Mouse (Mus musculus) urinary bladder, adult 2 months (tissue): ENCODE data around the gene Vmn1r85. TPM values are rescaled to one million over a fixed set of nuclear protein-coding genes. Genes with fewer than 3 reads are reported as not detected.
"Not testable (repeated sequence)": the region's sequence is repeated elsewhere in the genome, so short reads cannot be mapped to it uniquely, and the experiment has no call there.

Source experiments
- DNase-seq: peaks from one replicate; pipeline ENCODE4 v3.0.0; 2022; ENCODE audit warnings: low spot score
- polyA plus RNA-seq: library from polyadenylated mRNA; depleted of rRNA; stranded (reverse); fragments of >200 nt; gene quantifications from 2 replicates; pipeline ENCODE4 v1.2.3, GENCODE M21; 2012; rRNA removed

Vmn1r85 gene
- not detected in 2 replicates for polyA plus RNA-seq

- DNase-seq: no peak
Measured at GRCm38 (mm10) chr7:13095073-13095472, at the start of gene Vmn1r85. Vmn1r85 (minus strand) TSS chr7:13095173.

DNA sequence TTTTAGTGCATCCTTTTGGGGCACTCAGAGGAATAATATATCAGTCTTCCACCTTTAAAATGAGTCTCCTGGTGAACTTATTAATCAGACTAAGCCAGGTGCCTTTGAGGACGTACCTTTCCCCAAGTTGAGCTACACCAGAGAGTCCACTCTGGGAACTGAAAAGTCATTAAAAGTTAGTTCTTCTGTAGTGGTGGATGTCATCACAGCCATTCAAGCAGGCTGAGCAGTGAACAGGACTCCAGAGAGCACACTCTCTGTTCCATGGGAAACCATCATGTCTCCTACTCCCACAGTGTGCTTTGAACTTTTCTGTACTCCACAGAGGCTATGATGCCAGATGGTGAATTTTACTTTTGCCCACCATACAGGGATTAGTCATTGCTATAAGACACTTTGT is 45.1 kb upstream of the Vmn1r85 start, which contains the start of gene Vmn1r87:
TSS of gene Vmn1r87 (minus strand) at position 101 of the 400 bp plus-strand sequence.
- no peak for DNase-seq

GRCm38 (mm10) chr7:13137340-13137739 is 42.4 kb upstream of the Vmn1r85 start:
- DNase-seq: no peak

- DNase-seq: no peak
Measured at GRCm38 (mm10) chr7:13131856-13132255, 36.9 kb upstream of the Vmn1r85 start.

- not testable (repeated sequence) for DNase-seq
Measured at GRCm38 (mm10) chr7:13123554-13124153, 28.7 kb upstream of the Vmn1r85 start.

GRCm38 (mm10) chr7:13119817-13120216 is 24.8 kb upstream of the Vmn1r85 start, which contains the start of gene Vmn1r86:
Vmn1r86 (minus strand) TSS chr7:13119917.
- DNase-seq: no peak

- DNase-seq: no peak
Measured at GRCm38 (mm10) chr7:13072293-13072692, 22.7 kb downstream of the Vmn1r85 start.

DNA sequence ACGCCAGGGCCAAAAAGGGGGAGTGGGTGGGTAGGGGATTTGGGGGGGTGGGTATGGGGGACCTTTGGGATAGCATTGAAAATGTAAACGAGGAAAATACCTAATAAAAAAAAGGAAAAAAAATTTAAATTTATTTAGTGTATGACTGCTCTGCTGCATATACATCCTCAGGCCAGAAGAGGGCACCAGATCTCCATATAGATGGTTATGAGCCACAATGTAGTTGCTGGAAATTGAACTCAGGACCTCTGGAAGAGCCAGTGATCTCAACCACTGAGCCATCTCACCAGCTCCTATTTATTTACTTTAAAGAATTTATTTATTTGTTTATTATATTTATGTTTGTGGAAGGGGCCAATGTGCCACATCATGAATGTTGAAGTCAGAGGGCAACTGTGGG is 31.6 kb downstream of the Vmn1r85 start:
- DNase-seq: not testable (repeated sequence)

- no peak for DNase-seq
Measured at GRCm38 (mm10) chr7:13059536-13059935, 35.4 kb downstream of the Vmn1r85 start.

- DNase-seq: no peak
Measured at GRCm38 (mm10) chr7:13056913-13057700, 37.9 kb downstream of the Vmn1r85 start.

- DNase-seq: peak; percentile 81
Measured at GRCm38 (mm10) chr7:13054287-13055010, 40.5 kb downstream of the Vmn1r85 start, which contains the start of gene Mzf1. Mzf1 (minus strand) TSS chr7:13054764.

- DNase-seq: no peak
Measured at GRCm38 (mm10) chr7:13053961-13054286, 41.0 kb downstream of the Vmn1r85 start.

DNA sequence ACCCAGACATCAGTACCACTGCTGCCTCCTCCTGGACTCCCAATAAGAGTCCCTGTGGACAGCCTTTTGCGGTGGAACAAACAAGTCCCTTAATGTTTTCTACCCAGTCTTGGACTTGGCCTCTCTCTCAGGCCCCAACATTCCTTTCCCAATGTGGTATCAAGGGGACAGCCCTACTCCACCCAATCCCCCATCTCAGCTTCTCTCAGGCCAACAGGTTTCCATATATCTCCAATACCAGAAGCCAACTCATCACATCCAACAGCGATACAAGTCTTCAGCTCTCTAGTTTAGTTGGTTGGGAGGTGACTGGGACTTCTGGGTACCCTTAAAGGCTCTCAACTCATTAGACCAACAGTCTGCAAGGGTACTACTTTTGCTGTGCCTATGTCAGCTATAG is 41.5 kb downstream of the Vmn1r85 start:
- DNase-seq: no peak

GRCm38 (mm10) chr7:13053001-13053400 is 42.0 kb downstream of the Vmn1r85 start:
- DNase-seq: no peak

GRCm38 (mm10) chr7:13046084-13046483 is 48.9 kb downstream of the Vmn1r85 start:
- no peak for DNase-seq

GRCm38 (mm10) chr7:13044254-13044625 is 50.7 kb downstream of the Vmn1r85 start:
- no peak for DNase-seq

DNA sequence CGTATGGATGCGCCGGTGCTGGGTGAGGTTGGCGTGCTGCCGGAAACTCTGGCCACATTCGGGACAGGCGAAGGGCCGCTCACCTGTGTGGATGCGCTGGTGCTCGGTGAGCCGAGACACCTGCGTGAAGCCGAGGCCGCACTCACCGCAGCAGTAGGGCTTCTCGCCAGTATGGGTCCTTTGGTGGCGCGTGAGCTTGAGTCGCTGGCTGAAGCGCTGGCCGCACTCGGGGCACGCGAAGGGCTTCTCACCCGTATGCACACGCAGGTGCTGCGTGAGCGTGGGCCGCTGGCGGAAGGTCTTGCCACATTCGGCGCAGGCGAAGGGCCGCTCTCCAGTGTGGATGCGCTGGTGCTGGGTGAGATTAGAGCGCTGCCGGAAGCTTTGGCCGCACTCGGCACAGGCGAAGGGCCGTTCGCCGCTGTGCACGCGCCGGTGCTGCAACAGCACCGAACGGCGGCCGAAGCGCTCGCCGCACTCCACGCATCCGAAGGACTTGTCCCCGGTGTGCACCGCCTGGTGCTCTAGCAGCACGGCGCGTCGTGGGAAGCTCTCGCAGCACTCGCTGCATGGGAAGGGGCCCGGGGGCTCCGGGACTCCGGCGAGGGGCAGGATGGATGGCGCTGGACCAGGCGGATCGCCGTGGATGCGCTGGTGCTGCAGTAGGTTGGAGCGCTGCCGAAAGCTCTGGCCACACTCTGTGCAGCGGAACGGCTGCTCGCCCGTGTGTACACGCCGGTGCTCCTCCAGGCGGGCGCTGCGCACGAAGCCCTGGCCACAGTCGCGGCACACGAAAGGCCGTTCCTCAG is 51.3 kb downstream of the Vmn1r85 start:
- no peak for DNase-seq

DNA sequence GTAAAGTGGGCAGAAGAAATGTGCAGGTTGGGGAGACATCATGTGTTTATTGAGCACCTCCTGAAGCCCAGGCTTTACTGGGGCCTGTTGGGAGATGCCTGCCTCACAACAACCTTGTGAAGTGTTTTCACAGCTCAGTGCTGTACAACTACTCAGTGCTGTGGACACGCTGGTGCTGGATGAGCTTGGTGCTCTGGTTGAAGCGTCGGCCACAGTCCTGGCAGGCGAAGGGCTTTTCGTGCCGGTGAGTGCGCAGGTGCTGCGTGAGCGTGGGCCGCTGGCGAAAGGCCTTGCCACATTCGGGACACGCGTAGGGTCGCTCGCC is 51.9 kb downstream of the Vmn1r85 start:
- DNase-seq: no peak

- no peak for DNase-seq
Measured at GRCm38 (mm10) chr7:13042511-13042910, 52.5 kb downstream of the Vmn1r85 start.

DNA sequence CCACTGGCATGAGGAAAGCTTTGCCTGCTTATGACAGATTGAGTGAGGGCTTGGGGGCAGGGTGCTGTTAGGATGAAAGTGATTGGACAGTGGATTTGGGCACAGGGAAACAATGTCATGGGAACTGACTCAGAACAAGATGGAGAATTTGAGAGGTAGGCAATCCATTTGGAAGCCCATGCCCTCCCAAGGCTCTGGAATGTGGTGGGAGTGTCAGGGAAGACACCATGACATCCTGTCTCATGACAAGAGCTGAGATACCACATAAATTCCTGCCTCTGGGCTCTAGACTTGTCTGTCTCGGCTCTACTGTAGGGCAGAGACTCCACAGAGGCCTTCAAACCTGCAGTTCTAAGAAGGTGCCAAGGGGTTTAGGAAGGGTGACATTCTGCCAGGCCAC is 53.7 kb downstream of the Vmn1r85 start:
- DNase-seq: no peak

DNA sequence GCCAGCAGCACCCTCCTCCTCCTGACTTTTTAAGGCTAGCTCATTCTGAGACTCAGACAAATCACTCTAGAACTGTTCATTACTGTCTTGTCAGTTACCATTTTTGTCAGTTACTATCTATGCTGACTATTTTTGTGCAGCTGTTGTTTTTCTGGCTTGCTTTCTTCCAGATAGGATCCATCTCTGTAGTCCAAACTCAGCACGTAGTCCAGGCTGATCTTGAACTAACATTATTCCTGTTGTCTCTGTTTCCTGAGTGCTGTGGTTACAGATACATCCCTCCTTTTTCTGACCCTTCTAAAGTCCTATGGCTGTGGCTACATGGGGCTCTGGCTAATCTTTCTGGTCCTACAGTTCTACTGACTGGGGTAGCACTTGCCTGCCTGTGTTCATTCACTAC is 55.8 kb downstream of the Vmn1r85 start:
- no peak for DNase-seq

GRCm38 (mm10) chr7:13038621-13039169 is 56.3 kb downstream of the Vmn1r85 start:
- no peak for DNase-seq
